Mouse (Mus musculus): Measurements from ENCODE around the gene Gm4792.

The Gm4792 gene

GRCm38 (mm10) chr10:94298471-94298870, at the start of gene Gm4792:
Gm4792 (minus strand) TSS chr10:94298703.
- H3K9me3 ChIP-seq (ENCODE audit: low read length) = no peaks in the 10 kb centered on the region
- no peak for TF ChIP-seq CTCF (conservative IDR thresholded peaks at IDR 0.05; ENCODE audit: low read length)
- TF ChIP-seq NANOG (IDR thresholded peaks at IDR 0.05; ENCODE audit: borderline replicate concordance, low read length) = no peak
- TF ChIP-seq POU5F1 (IDR thresholded peaks at IDR 0.05; ENCODE audit: borderline replicate concordance, low read length) = no peak
- no peaks in the 10 kb centered on the region for H3K36me3 ChIP-seq (ENCODE audit: insufficient read depth, low read length)
- H3K4me1 ChIP-seq (replicated peaks; ENCODE audit: low read depth, low read length) = 0 out of 2 replicates have a peak, but pooled peaks cover 2% of the 10 kb centered on the region
- no peaks in the 10 kb centered on the region; the same call in 1 of the 2 replicates for H3K27me3 ChIP-seq (ENCODE audit: insufficient read depth, low read length)
- no peak within 1 kb of the TSS for H3K4me3 ChIP-seq (replicated peaks; ENCODE audit: low read length)

DNA sequence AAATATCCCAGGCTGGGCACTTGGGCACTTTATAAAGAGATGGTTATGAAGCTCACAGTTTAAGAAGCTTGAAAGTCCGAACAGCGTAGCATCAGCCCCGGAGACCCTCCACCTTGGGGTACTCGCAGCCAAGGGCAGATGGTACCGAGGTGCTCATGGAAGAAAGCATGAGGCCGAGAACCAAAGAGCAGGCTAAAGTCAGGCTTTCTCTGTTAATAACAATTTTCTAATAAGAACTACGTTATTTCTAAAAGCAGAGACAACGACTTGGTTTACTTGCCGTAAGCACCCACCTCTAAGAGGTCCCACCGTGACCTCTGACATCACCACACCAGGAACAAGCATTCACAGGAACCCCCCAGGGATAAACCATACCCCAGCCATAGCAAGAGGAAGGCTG, 49.5 kb upstream of the Gm4792 start:
- H3K9me3 ChIP-seq (ENCODE audit: low read length) = peaks cover 3% of the 10 kb centered on the region; the same call in 1 of the 2 replicates
- H3K4me3 ChIP-seq (replicated peaks; ENCODE audit: low read length) = no peak overlapping the region
- no peaks in the 10 kb centered on the region for H3K36me3 ChIP-seq (ENCODE audit: insufficient read depth, low read length)
- H3K4me1 ChIP-seq (replicated peaks; ENCODE audit: low read depth, low read length) = peaks cover 4% of the 10 kb centered on the region; the same call in 1 of the 2 replicates
- no peak for TF ChIP-seq CTCF (conservative IDR thresholded peaks at IDR 0.05; ENCODE audit: low read length)
- TF ChIP-seq POU5F1 (IDR thresholded peaks at IDR 0.05; ENCODE audit: borderline replicate concordance, low read length) = no peak
- TF ChIP-seq NANOG (IDR thresholded peaks at IDR 0.05; ENCODE audit: borderline replicate concordance, low read length) = no peak
- no peaks in the 10 kb centered on the region for H3K27me3 ChIP-seq (ENCODE audit: insufficient read depth, low read length)

- no peaks in the 10 kb centered on the region for H3K36me3 ChIP-seq (ENCODE audit: insufficient read depth, low read length)
- H3K4me3 ChIP-seq (replicated peaks; ENCODE audit: low read length) = no peak overlapping the region
- no peak for TF ChIP-seq POU5F1 (IDR thresholded peaks at IDR 0.05; ENCODE audit: borderline replicate concordance, low read length)
- TF ChIP-seq CTCF (conservative IDR thresholded peaks at IDR 0.05; ENCODE audit: low read length) = no peak
- no peak for TF ChIP-seq NANOG (IDR thresholded peaks at IDR 0.05; ENCODE audit: borderline replicate concordance, low read length)
- H3K4me1 ChIP-seq (replicated peaks; ENCODE audit: low read depth, low read length) = peaks cover 4% of the 10 kb centered on the region; the same call in 1 of the 2 replicates
- H3K27me3 ChIP-seq (ENCODE audit: insufficient read depth, low read length) = no peaks in the 10 kb centered on the region
- peaks cover 3% of the 10 kb centered on the region; the same call in 1 of the 2 replicates for H3K9me3 ChIP-seq (ENCODE audit: low read length)
These were observed 48.8 kb upstream of the Gm4792 start for GRCm38 (mm10) chr10:94347296-94347695.

GRCm38 (mm10) chr10:94346596-94346995, 48.1 kb upstream of the Gm4792 start:
- H3K4me1 ChIP-seq (replicated peaks; ENCODE audit: low read depth, low read length) = peaks cover 4% of the 10 kb centered on the region; the same call in 1 of the 2 replicates
- TF ChIP-seq CTCF (conservative IDR thresholded peaks at IDR 0.05; ENCODE audit: low read length) (no peak), NANOG (IDR thresholded peaks at IDR 0.05; ENCODE audit: borderline replicate concordance, low read length) (no peak), POU5F1 (IDR thresholded peaks at IDR 0.05; ENCODE audit: borderline replicate concordance, low read length) (no peak)
- H3K27me3 ChIP-seq (ENCODE audit: insufficient read depth, low read length) = no peaks in the 10 kb centered on the region
- H3K4me3 ChIP-seq (replicated peaks; ENCODE audit: low read length) = no peak overlapping the region
- peaks cover 3% of the 10 kb centered on the region; the same call in 1 of the 2 replicates for H3K9me3 ChIP-seq (ENCODE audit: low read length)
- H3K36me3 ChIP-seq (ENCODE audit: insufficient read depth, low read length) = no peaks in the 10 kb centered on the region

DNA sequence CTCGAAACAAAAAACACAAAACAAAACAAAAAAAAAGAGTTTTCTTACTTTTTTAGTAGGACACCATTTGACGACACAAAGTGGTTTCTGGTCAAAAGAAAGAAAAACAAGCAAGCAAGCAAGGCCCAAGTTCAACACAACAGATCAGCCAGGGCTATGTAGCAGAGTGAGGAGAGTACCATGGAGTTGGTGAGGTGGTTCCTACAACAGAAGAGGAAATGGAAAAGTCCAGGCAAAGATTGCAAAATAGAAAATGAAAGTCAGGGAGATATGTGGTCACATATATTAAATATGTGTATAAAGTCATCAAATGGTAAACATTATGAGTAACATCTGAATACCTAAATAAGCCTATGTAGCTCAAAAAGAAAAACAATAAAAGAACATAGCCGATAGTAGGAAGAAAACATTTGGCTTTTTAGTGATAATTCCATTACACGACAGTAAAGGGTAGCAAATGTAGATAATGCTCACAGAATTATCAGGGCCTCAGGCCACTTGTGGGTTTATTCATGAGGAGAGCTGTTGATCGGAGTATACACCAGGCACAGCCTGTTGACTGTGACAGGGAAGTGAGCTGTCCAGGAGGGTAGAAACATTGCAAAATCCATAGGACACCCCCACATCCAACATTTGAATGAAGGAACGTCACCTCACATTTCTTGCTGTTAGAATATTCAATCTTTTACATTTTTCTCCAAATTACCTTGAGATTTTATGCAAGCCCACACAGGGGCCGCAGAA, 47.2 kb upstream of the Gm4792 start:
- Histone ChIP-seq H3K9me3 (ENCODE audit: low read length) (no peaks in the 10 kb centered on the region), H3K27me3 (ENCODE audit: insufficient read depth, low read length) (no peaks in the 10 kb centered on the region), H3K4me1 (replicated peaks; ENCODE audit: low read depth, low read length) (peaks cover 4% of the 10 kb centered on the region; the same call in 1 of the 2 replicates)

GRCm38 (mm10) chr10:94344631-94345417, 46.3 kb upstream of the Gm4792 start:
- Histone ChIP-seq H3K27me3 (ENCODE audit: insufficient read depth, low read length) (no peaks in the 10 kb centered on the region), H3K4me3 (replicated peaks; ENCODE audit: low read length) (no peak overlapping the region), H3K4me1 (replicated peaks; ENCODE audit: low read depth, low read length) (peaks cover 4% of the 10 kb centered on the region; the same call in 1 of the 2 replicates), H3K9me3 (ENCODE audit: low read length) (no peaks in the 10 kb centered on the region), H3K36me3 (ENCODE audit: insufficient read depth, low read length) (no peaks in the 10 kb centered on the region)
- no peak for TF ChIP-seq CTCF (conservative IDR thresholded peaks at IDR 0.05; ENCODE audit: low read length)
- TF ChIP-seq POU5F1 (IDR thresholded peaks at IDR 0.05; ENCODE audit: borderline replicate concordance, low read length) = no peak
- TF ChIP-seq NANOG (IDR thresholded peaks at IDR 0.05; ENCODE audit: borderline replicate concordance, low read length) = no peak

More for the DNA sequence above, 47.2 kb upstream of the Gm4792 start:
- TF ChIP-seq CTCF (conservative IDR thresholded peaks at IDR 0.05; ENCODE audit: low read length) = no peak
- TF ChIP-seq NANOG (IDR thresholded peaks at IDR 0.05; ENCODE audit: borderline replicate concordance, low read length) = no peak
- no peak for TF ChIP-seq POU5F1 (IDR thresholded peaks at IDR 0.05; ENCODE audit: borderline replicate concordance, low read length)
- no peak overlapping the region for H3K4me3 ChIP-seq (replicated peaks; ENCODE audit: low read length)
- H3K36me3 ChIP-seq (ENCODE audit: insufficient read depth, low read length) = no peaks in the 10 kb centered on the region

DNA sequence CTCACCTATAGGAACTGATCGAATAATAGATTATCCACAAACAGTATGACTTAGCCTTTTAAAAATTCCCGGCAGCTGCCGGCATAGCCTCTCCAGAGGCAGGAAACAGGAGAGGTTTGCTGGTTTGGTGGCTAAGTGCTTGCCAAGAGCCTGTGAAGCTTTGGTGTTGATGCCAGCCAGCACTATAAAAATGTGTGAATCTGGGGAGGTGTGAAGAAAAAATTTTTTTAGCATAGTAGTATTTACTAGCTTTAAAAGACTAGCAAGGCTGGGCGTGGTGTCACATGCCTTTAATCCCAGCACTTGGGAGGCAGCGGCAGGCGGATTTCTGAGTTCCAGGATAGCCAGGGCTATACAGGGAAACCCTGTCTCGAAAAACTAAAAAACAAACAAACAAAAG, 45.1 kb upstream of the Gm4792 start:
- TF ChIP-seq CTCF (conservative IDR thresholded peaks at IDR 0.05; ENCODE audit: low read length) (no peak), NANOG (IDR thresholded peaks at IDR 0.05; ENCODE audit: borderline replicate concordance, low read length) (no peak), POU5F1 (IDR thresholded peaks at IDR 0.05; ENCODE audit: borderline replicate concordance, low read length) (no peak)
- H3K27me3 ChIP-seq (ENCODE audit: insufficient read depth, low read length) = no peaks in the 10 kb centered on the region
- no peak overlapping the region for H3K4me3 ChIP-seq (replicated peaks; ENCODE audit: low read length)
- H3K9me3 ChIP-seq (ENCODE audit: low read length) = no peaks in the 10 kb centered on the region
- no peaks in the 10 kb centered on the region for H3K36me3 ChIP-seq (ENCODE audit: insufficient read depth, low read length)
- H3K4me1 ChIP-seq (replicated peaks; ENCODE audit: low read depth, low read length) = peaks cover 4% of the 10 kb centered on the region; the same call in 1 of the 2 replicates

- peaks cover 8% of the 10 kb centered on the region; the same call in 1 of the 2 replicates for H3K9me3 ChIP-seq (ENCODE audit: low read length)
- TF ChIP-seq NANOG (IDR thresholded peaks at IDR 0.05; ENCODE audit: borderline replicate concordance, low read length) (no peak), POU5F1 (IDR thresholded peaks at IDR 0.05; ENCODE audit: borderline replicate concordance, low read length) (no peak), CTCF (conservative IDR thresholded peaks at IDR 0.05; ENCODE audit: low read length) (no peak)
- no peak overlapping the region for H3K4me3 ChIP-seq (replicated peaks; ENCODE audit: low read length)
- H3K4me1 ChIP-seq (replicated peaks; ENCODE audit: low read depth, low read length) = peaks cover 4% of the 10 kb centered on the region; the same call in 1 of the 2 replicates
- no peaks in the 10 kb centered on the region for H3K27me3 ChIP-seq (ENCODE audit: insufficient read depth, low read length)
- H3K36me3 ChIP-seq (ENCODE audit: insufficient read depth, low read length) = no peaks in the 10 kb centered on the region
These were observed 43.8 kb upstream of the Gm4792 start for GRCm38 (mm10) chr10:94342256-94342655.

All from E14TG2a.4 (cell line).